Mouse (Mus musculus) stomach, embryonic 14.5 days (tissue): ENCODE results near the gene Pdpk1. TPM values are rescaled to one million over a fixed set of nuclear protein-coding genes. Genes with fewer than 3 reads are reported as not detected.

Source experiments
- ATAC-seq: fragments of 200-750 bp; cut with Nextera tagmentation; 2 replicates; pipeline ENCODE4 v1.8.0; 2017; ENCODE audit warnings: low read depth, moderate TSS enrichment; ENCODE audit not compliant: insufficient number of reproducible peaks, insufficient read depth, low FRiP score
- H3K27ac ChIP-seq: fragments of 300-500 bp; sonication (generic); 2 replicates; pipeline ENCODE4 v1.5.1; 2014; ENCODE audit warnings: mild to moderate bottlenecking, low read length, moderate library complexity, mixed read lengths
- H3K27me3 ChIP-seq: fragments of 300-500 bp; sonication (generic); 2 replicates; pipeline ENCODE4 v1.6.1; 2014; ENCODE audit warnings: low read length, control low read depth, mixed read lengths; ENCODE audit not compliant: control insufficient read depth, insufficient read depth
- H3K36me3 ChIP-seq: fragments of 300-500 bp; sonication (generic); 2 replicates; pipeline ENCODE4 v1.6.1; 2014; ENCODE audit warnings: mild to moderate bottlenecking, control low read depth, low read length, moderate library complexity, mixed read lengths; ENCODE audit not compliant: control insufficient read depth, insufficient read depth
- H3K4me1 ChIP-seq: fragments of 300-500 bp; sonication (generic); 2 replicates; pipeline ENCODE4 v1.6.1; 2014; ENCODE audit warnings: low read length, control low read depth, mixed read lengths; ENCODE audit not compliant: control insufficient read depth, insufficient read depth
- H3K4me2 ChIP-seq: fragments of 300-500 bp; sonication (generic); replicated peaks from 2 replicates; pipeline ENCODE4 v1.6.1; 2014; ENCODE audit warnings: low read depth, low read length, control low read depth
- H3K4me3 ChIP-seq: fragments of 300-500 bp; sonication (generic); 2 replicates; pipeline ENCODE4 v1.5.1; 2014; ENCODE audit warnings: low read depth, low read length, control low read depth
- H3K9ac ChIP-seq: fragments of 300-500 bp; sonication (generic); replicated peaks from 2 replicates; pipeline ENCODE4 v1.6.1; 2014; ENCODE audit warnings: low read depth, mild to moderate bottlenecking, control low read depth, low read length, moderate library complexity, mixed read lengths
- H3K9me3 ChIP-seq: fragments of 300-500 bp; sonication (generic); 2 replicates; pipeline ENCODE4 v1.6.1; 2016; ENCODE audit warnings: low read depth, low read length, control low read depth; ENCODE audit not compliant: control insufficient read depth
- WGBS: fragments of 180-500 bp; shearing (Covaris S2); extraction: QIAGEN DNeasy Blood & Tissue Kit; methylation state at CpG from one replicate; pipeline ENCODE4 v1.1.7; 2014; 5-methylcytosine and 5-hydroxymethylcytosine counted together
- polyA plus RNA-seq: library from polyadenylated mRNA; unstranded; fragments of >200 nt; fragmentation: Nextera tagmentation; extraction: Ambion mirVana; gene quantifications from 2 replicates; pipeline ENCODE4 v1.2.1, GENCODE M21; 2014

Pdpk1 gene
- polyA plus RNA-seq, 1 experiment from 2014 or later = 44.3 TPM

DNA sequence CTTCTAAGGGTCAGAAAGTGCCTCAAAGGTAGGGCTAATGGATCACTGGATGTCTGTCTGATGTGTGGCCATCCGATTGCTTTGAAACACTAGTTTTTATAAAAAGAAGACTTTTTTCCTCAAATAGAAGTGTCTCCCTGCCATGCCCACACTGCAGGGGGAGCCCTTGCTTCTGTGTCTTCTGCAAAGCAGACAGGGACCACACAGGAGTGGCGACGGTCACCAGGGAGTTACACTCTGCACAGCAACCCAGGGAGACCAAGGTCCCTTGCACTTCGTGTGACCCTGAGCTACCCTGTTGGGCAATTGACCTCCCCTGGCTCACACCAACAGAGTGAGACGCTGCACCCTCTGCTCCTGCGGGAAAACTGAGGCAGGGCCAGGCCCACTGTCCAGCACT is 113.8 kb downstream of the Pdpk1 start:
- no peak for ATAC-seq
- WGBS = 64% methylated on average over 6 of the region's 6 CpGs
- no peaks in the 10 kb centered on the region for H3K4me1 ChIP-seq

DNA sequence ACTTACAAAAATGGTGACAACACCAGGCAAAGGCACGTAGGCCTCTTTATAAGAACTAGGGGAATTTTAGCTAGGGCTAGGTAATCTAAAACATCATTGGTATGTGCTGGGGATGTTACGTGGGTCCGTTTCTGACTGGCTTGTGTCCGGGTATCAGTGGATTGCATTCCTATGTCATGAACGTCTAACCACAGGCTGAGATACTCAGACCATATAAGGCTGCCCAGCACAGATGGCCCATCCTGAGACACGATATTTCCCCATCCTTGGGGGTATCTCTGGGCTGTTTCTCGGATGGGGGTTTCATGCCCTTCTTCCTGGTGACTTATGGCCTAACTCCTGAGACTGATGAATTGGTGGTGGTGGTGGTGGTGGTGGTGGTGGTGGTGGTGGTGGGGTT is 115.6 kb downstream of the Pdpk1 start:
- H3K9ac ChIP-seq = no peak overlapping the region
- H3K27ac ChIP-seq = no peak overlapping the region
- H3K4me2 ChIP-seq = no peak overlapping the region
- no peaks in the 10 kb centered on the region for H3K4me1 ChIP-seq
- H3K4me3 ChIP-seq = no peak overlapping the region
- 70% methylated on average over 7 of the region's 7 CpGs for WGBS
- H3K9me3 ChIP-seq = no peaks in the 10 kb centered on the region
- no peaks in the 10 kb centered on the region for H3K36me3 ChIP-seq
- no peaks in the 10 kb centered on the region for H3K27me3 ChIP-seq
- ATAC-seq = no peak

More for the DNA sequence above, 113.8 kb downstream of the Pdpk1 start:
- Histone ChIP-seq H3K9me3 (no peaks in the 10 kb centered on the region), H3K4me2 (no peak overlapping the region), H3K9ac (no peak overlapping the region), H3K4me3 (no peak overlapping the region), H3K27ac (no peak overlapping the region), H3K36me3 (no peaks in the 10 kb centered on the region), H3K27me3 (no peaks in the 10 kb centered on the region)

GRCm38 (mm10) chr17:24030551-24030950 is 120.2 kb downstream of the Pdpk1 start:
- Histone ChIP-seq H3K4me2 (no peak overlapping the region), H3K36me3 (no peaks in the 10 kb centered on the region), H3K9me3 (no peaks in the 10 kb centered on the region), H3K4me1 (no peaks in the 10 kb centered on the region), H3K4me3 (no peak overlapping the region), H3K27ac (no peak overlapping the region), H3K9ac (no peak overlapping the region), H3K27me3 (no peaks in the 10 kb centered on the region)
- 85% methylated on average over 17 of the region's 22 CpGs for WGBS
- ATAC-seq = no peak

DNA sequence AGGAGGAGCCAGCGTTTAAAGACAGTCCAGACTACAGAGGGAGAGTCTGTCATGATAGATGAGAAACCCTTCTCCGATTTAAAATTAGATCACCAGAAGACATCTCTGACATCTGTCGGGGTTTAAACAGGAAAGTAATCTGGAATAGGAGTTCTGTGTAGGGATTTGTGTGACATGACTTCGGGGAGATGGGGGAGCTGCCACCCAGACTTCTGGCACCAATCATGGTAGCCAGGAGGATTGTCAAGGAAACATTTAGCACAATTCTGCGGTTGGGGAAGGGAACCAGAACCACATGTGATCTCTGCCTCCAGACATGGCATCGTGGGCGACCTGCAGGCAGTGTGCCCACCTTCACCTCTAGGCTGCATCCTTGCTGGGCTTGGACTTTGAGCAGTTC is 121.2 kb downstream of the Pdpk1 start:
- Histone ChIP-seq H3K27ac (no peak overlapping the region), H3K4me2 (no peak overlapping the region), H3K9me3 (no peaks in the 10 kb centered on the region), H3K4me3 (no peak overlapping the region), H3K36me3 (no peaks in the 10 kb centered on the region), H3K9ac (no peak overlapping the region), H3K27me3 (no peaks in the 10 kb centered on the region), H3K4me1 (no peaks in the 10 kb centered on the region)
- 72% methylated on average over 7 of the region's 7 CpGs for WGBS
- ATAC-seq = no peak

Other genes starting within 250 kb of the Pdpk1 start
- gene Dcpp3, start 233.5 kb downstream of the Pdpk1 start, polyA plus RNA-seq = not detected in 2 replicates
- gene Sbp, start 209.3 kb downstream of the Pdpk1 start, polyA plus RNA-seq = not detected in 2 replicates
- gene Sbpl, start 195.7 kb downstream of the Pdpk1 start, polyA plus RNA-seq = not detected in 2 replicates
- not detected in 2 replicates for gene Prss30, start 170.4 kb downstream of the Pdpk1 start, polyA plus RNA-seq
- gene Prss22, start 152.8 kb downstream of the Pdpk1 start, polyA plus RNA-seq = 1.9 and 3.1 TPM in 2 replicates
- 0.20 and 0.46 TPM in 2 replicates for gene Prss27, start 112.8 kb downstream of the Pdpk1 start, polyA plus RNA-seq
- 58.1 and 61.0 TPM in 2 replicates for gene Kctd5, start 77.4 kb downstream of the Pdpk1 start, polyA plus RNA-seq
- gene Amdhd2, start 12.8 kb upstream of the Pdpk1 start, polyA plus RNA-seq = 28.2 and 29.7 TPM in 2 replicates
- 506 and 549 TPM in 2 replicates for gene Atp6v0c, start 18.8 kb upstream of the Pdpk1 start, polyA plus RNA-seq
- gene Tbc1d24, start 54.6 kb upstream of the Pdpk1 start, polyA plus RNA-seq = 6.3 and 8.3 TPM in 2 replicates
- gene Ntn3, start 58.6 kb upstream of the Pdpk1 start, polyA plus RNA-seq = 10.2 and 10.4 TPM in 2 replicates
- gene Tedc2, start 69.9 kb upstream of the Pdpk1 start, polyA plus RNA-seq = 11.9 and 12.3 TPM in 2 replicates
- gene Ccnf, start 100.6 kb upstream of the Pdpk1 start, polyA plus RNA-seq = 57.6 and 67.1 TPM in 2 replicates
- gene Abca17, start 200.1 kb upstream of the Pdpk1 start, polyA plus RNA-seq = not detected in 2 replicates
- 16.3 and 16.4 TPM in 2 replicates for gene Abca3, start 201.0 kb upstream of the Pdpk1 start, polyA plus RNA-seq